Mouse (Mus musculus) urinary bladder, adult 2 months (tissue): ENCODE measurements around the gene Slc25a20. TPM values are rescaled to one million over a fixed set of nuclear protein-coding genes. Genes with fewer than 3 reads are reported as not detected.

Experiments
- polyA plus RNA-seq: library from polyadenylated mRNA; depleted of rRNA; stranded (reverse); fragments of >200 nt; gene quantifications from 2 replicates; pipeline ENCODE4 v1.2.3, GENCODE M21; 2012; rRNA removed

The Slc25a20 gene
- polyA plus RNA-seq, 1 experiment, result 28.1 TPM

Other genes starting within 250 kb of the Slc25a20 start
- 0.06 TPM in 2 replicates for gene Ccdc36, start 233.6 kb upstream of the Slc25a20 start, polyA plus RNA-seq
- not detected in 2 replicates for gene BC048562, start 225.6 kb upstream of the Slc25a20 start, polyA plus RNA-seq
- gene Ccdc71, start 201.6 kb upstream of the Slc25a20 start, polyA plus RNA-seq, result 24.5 and 25.9 TPM in 2 replicates
- gene Klhdc8b, start 200.5 kb upstream of the Slc25a20 start, polyA plus RNA-seq, result 83.4 and 103 TPM in 2 replicates
- gene Lamb2, start 182.4 kb upstream of the Slc25a20 start, polyA plus RNA-seq, result 147 and 181 TPM in 2 replicates
- gene Usp19, start 171.5 kb upstream of the Slc25a20 start, polyA plus RNA-seq, result 133 and 144 TPM in 2 replicates
- 145 and 162 TPM in 2 replicates for gene Qars, start 154.4 kb upstream of the Slc25a20 start, polyA plus RNA-seq
- 81.8 and 89.8 TPM in 2 replicates for gene Qrich1, start 145.3 kb upstream of the Slc25a20 start, polyA plus RNA-seq
- 93.9 and 106 TPM in 2 replicates for gene Impdh2, start 101.8 kb upstream of the Slc25a20 start, polyA plus RNA-seq
- 26.2 and 33.6 TPM in 2 replicates for gene Ndufaf3, start 94.7 kb upstream of the Slc25a20 start, polyA plus RNA-seq
- 120 and 184 TPM in 2 replicates for gene Dalrd3, start 92.2 kb upstream of the Slc25a20 start, polyA plus RNA-seq
- gene Wdr6, start 83.3 kb upstream of the Slc25a20 start, polyA plus RNA-seq, result 48.9 and 59.1 TPM in 2 replicates
- 21.6 and 21.7 TPM in 2 replicates for gene P4htm, start 64.4 kb upstream of the Slc25a20 start, polyA plus RNA-seq
- gene Arih2, start 12.7 kb upstream of the Slc25a20 start, polyA plus RNA-seq, result 41.1 and 46.2 TPM in 2 replicates
- 24.5 and 31.8 TPM in 2 replicates for gene Prkar2a, start 27.2 kb downstream of the Slc25a20 start, polyA plus RNA-seq
- 77.3 and 97.8 TPM in 2 replicates for gene Ip6k2, start 121.7 kb downstream of the Slc25a20 start, polyA plus RNA-seq
- 10.2 and 11.7 TPM in 2 replicates for gene Nckipsd, start 146.3 kb downstream of the Slc25a20 start, polyA plus RNA-seq
- gene Celsr3, start 164.2 kb downstream of the Slc25a20 start, polyA plus RNA-seq, result 0.19 and 0.23 TPM in 2 replicates
- 9.7 and 9.8 TPM in 2 replicates for gene Slc26a6, start 191.2 kb downstream of the Slc25a20 start, polyA plus RNA-seq